Mouse (Mus musculus) forebrain, embryonic 13.5 days (tissue): ENCODE measurements at regions not wholly inside any gene's neighbourhood (a gene's known extent, or its start where the extent isn't known, plus 50 kb on each side); places are given as distances from the start of the nearest gene placed in this dataset.
A peak's percentile ranks its signal among the peaks of the same experiment; 100 is the strongest.
"Not testable (repeated sequence)": the region's sequence is repeated elsewhere in the genome, so short reads cannot be mapped to it uniquely, and the experiment has no call there.

ENCODE experiments used
- ATAC-seq: fragments of 200-750 bp; cut with Nextera tagmentation; 2 replicates; pipeline ENCODE4 v1.8.0; 2017
- H3K27ac ChIP-seq: fragments of 300-500 bp; sonication (generic); 2 replicates; pipeline ENCODE4 v1.5.1; 2015; ENCODE audit warnings: inconsistent platforms, mild to moderate bottlenecking, moderate library complexity
- H3K27me3 ChIP-seq: fragments of 300-500 bp; sonication (generic); 2 replicates; pipeline ENCODE4 v1.6.1; 2015; ENCODE audit warnings: mild to moderate bottlenecking, inconsistent platforms
- H3K36me3 ChIP-seq: fragments of 300-500 bp; sonication (generic); 2 replicates; pipeline ENCODE4 v1.6.1; 2015; ENCODE audit warnings: mild to moderate bottlenecking, inconsistent platforms; ENCODE audit not compliant: poor library complexity, severe bottlenecking
- H3K4me1 ChIP-seq: fragments of 300-500 bp; sonication (generic); 2 replicates; pipeline ENCODE4 v1.6.1; 2015; ENCODE audit warnings: inconsistent platforms
- H3K4me2 ChIP-seq: fragments of 300-500 bp; sonication (generic); 2 replicates; pipeline ENCODE4 v1.6.1; 2015; ENCODE audit warnings: inconsistent platforms, mild to moderate bottlenecking, moderate library complexity
- H3K4me3 ChIP-seq: fragments of 300-500 bp; sonication (generic); 2 replicates; pipeline ENCODE4 v1.5.1; 2015; ENCODE audit warnings: mild to moderate bottlenecking, inconsistent platforms
- H3K9ac ChIP-seq: fragments of 300-500 bp; sonication (generic); 2 replicates; pipeline ENCODE4 v1.6.1; 2015; ENCODE audit warnings: mild to moderate bottlenecking, inconsistent platforms
- H3K9me3 ChIP-seq: fragments of 300-500 bp; sonication (generic); replicated peaks from 2 replicates; pipeline ENCODE4 v1.6.1; 2016; ENCODE audit warnings: inconsistent platforms
- WGBS: fragments of 180-500 bp; shearing (Covaris S2); methylation state at CpG from one replicate; pipeline ENCODE4 v1.1.7; 2015; 5-methylcytosine and 5-hydroxymethylcytosine counted together

- ATAC-seq = no peak
- Histone ChIP-seq H3K27ac (no peak overlapping the region), H3K4me3 (no peak overlapping the region), H3K27me3 (no peaks in the 10 kb centered on the region), H3K4me2 (no peak overlapping the region), H3K36me3 (no peaks in the 10 kb centered on the region), H3K4me1 (0 out of 2 replicates have a peak, but pooled peaks cover 3% of the 10 kb centered on the region), H3K9me3 (no peaks in the 10 kb centered on the region), H3K9ac (no peak overlapping the region)
- WGBS = 87% methylated on average over 9 of the region's 9 CpGs
Observed at GRCm38 (mm10) chr1:35904001-35904547, 164.1 kb upstream of the Hs6st1 start.

- Histone ChIP-seq H3K4me3 (no peak overlapping the region), H3K4me2 (no peak overlapping the region), H3K27ac (no peak overlapping the region), H3K36me3 (no peaks in the 10 kb centered on the region), H3K27me3 (no peaks in the 10 kb centered on the region), H3K4me1 (no peaks in the 10 kb centered on the region), H3K9me3 (no peaks in the 10 kb centered on the region), H3K9ac (no peak overlapping the region)
- no peak for ATAC-seq
- 84% methylated on average over 4 of the region's 4 CpGs for WGBS
Observed at GRCm38 (mm10) chr1:35913551-35913950, 154.6 kb upstream of the Hs6st1 start.

- not testable (repeated sequence) for H3K27ac ChIP-seq, H3K9ac ChIP-seq, H3K9me3 ChIP-seq, H3K27me3 ChIP-seq, H3K4me2 ChIP-seq, H3K4me3 ChIP-seq, H3K4me1 ChIP-seq, ATAC-seq, H3K36me3 ChIP-seq
- 91% methylated on average over 8 of the region's 8 CpGs for WGBS
Observed at GRCm38 (mm10) chr1:35914175-35914574, 154.0 kb upstream of the Hs6st1 start.

GRCm38 (mm10) chr1:35915526-35915925, 152.7 kb upstream of the Hs6st1 start:
- Histone ChIP-seq H3K4me2 (no peak overlapping the region), H3K4me3 (no peak overlapping the region), H3K9me3 (no peaks in the 10 kb centered on the region), H3K4me1 (0 out of 2 replicates have a peak, but pooled peaks cover 4% of the 10 kb centered on the region), H3K27ac (no peak overlapping the region), H3K9ac (no peak overlapping the region), H3K36me3 (no peaks in the 10 kb centered on the region), H3K27me3 (no peaks in the 10 kb centered on the region)
- 90% methylated on average over 6 of the region's 6 CpGs for WGBS
- no peak for ATAC-seq

GRCm38 (mm10) chr1:35919840-35920734, 148.1 kb upstream of the Hs6st1 start:
- 59% methylated on average over 12 of the region's 12 CpGs for WGBS
- Histone ChIP-seq H3K36me3 (no peaks in the 10 kb centered on the region), H3K27me3 (no peaks in the 10 kb centered on the region), H3K4me1 (0 out of 2 replicates have a peak, but pooled peaks cover 4% of the 10 kb centered on the region), H3K27ac (no peak overlapping the region), H3K9me3 (no peaks in the 10 kb centered on the region), H3K4me3 (no peak overlapping the region), H3K4me2 (no peak overlapping the region), H3K9ac (no peak overlapping the region)
- peak; percentile 24; the same call in 1 of the 2 replicates for ATAC-seq

- no peak overlapping the region for H3K27ac ChIP-seq
- 0 out of 2 replicates have a peak, but pooled peaks cover 4% of the 10 kb centered on the region for H3K4me1 ChIP-seq
- no peak for ATAC-seq
- no peak overlapping the region for H3K4me3 ChIP-seq
- no peaks in the 10 kb centered on the region for H3K27me3 ChIP-seq
- no peak overlapping the region for H3K4me2 ChIP-seq
- H3K9me3 ChIP-seq = no peaks in the 10 kb centered on the region
- no peaks in the 10 kb centered on the region for H3K36me3 ChIP-seq
- H3K9ac ChIP-seq = no peak overlapping the region
- WGBS = 95% methylated on average over 4 of the region's 4 CpGs
Observed at GRCm38 (mm10) chr1:35924796-35925195, 143.4 kb upstream of the Hs6st1 start.

- Histone ChIP-seq H3K27me3 (no peaks in the 10 kb centered on the region), H3K4me1 (0 out of 2 replicates have a peak, but pooled peaks cover 1% of the 10 kb centered on the region), H3K4me2 (no peak overlapping the region), H3K9ac (no peak overlapping the region), H3K27ac (no peak overlapping the region), H3K4me3 (no peak overlapping the region), H3K9me3 (no peaks in the 10 kb centered on the region), H3K36me3 (no peaks in the 10 kb centered on the region)
- 94% methylated on average over 4 of the region's 4 CpGs for WGBS
- no peak for ATAC-seq
Observed at GRCm38 (mm10) chr1:35925301-35925700, 142.9 kb upstream of the Hs6st1 start.

- H3K4me2 ChIP-seq = no peak overlapping the region
- WGBS = 78% methylated on average over 5 of the region's 5 CpGs
Observed at GRCm38 (mm10) chr1:35926191-35927048, 141.8 kb upstream of the Hs6st1 start.

GRCm38 (mm10) chr1:35927049-35927415, 141.2 kb upstream of the Hs6st1 start:
- Histone ChIP-seq H3K36me3 (no peaks in the 10 kb centered on the region), H3K9me3 (no peaks in the 10 kb centered on the region), H3K27ac (no peak overlapping the region), H3K27me3 (no peaks in the 10 kb centered on the region), H3K9ac (no peak overlapping the region), H3K4me1 (no peaks in the 10 kb centered on the region), H3K4me3 (no peak overlapping the region), H3K4me2 (no peak overlapping the region)
- no peak for ATAC-seq
- WGBS = 76% methylated on average over 3 of the region's 3 CpGs

More at GRCm38 (mm10) chr1:35926191-35927048, 141.8 kb upstream of the Hs6st1 start:
- ATAC-seq = no peak
- no peak overlapping the region for H3K27ac ChIP-seq
- no peaks in the 10 kb centered on the region for H3K4me1 ChIP-seq
- no peaks in the 10 kb centered on the region for H3K27me3 ChIP-seq
- no peaks in the 10 kb centered on the region for H3K9me3 ChIP-seq
- H3K4me3 ChIP-seq = no peak overlapping the region
- no peak overlapping the region for H3K9ac ChIP-seq
- H3K36me3 ChIP-seq = no peaks in the 10 kb centered on the region

- Histone ChIP-seq H3K4me2 (no peak overlapping the region), H3K36me3 (no peaks in the 10 kb centered on the region), H3K4me1 (no peaks in the 10 kb centered on the region), H3K4me3 (no peak overlapping the region), H3K9ac (no peak overlapping the region), H3K9me3 (no peaks in the 10 kb centered on the region), H3K27me3 (no peaks in the 10 kb centered on the region), H3K27ac (no peak overlapping the region)
- WGBS = 90% methylated on average over 3 of the region's 3 CpGs
- ATAC-seq = no peak
Observed at GRCm38 (mm10) chr1:35930351-35930750, 137.8 kb upstream of the Hs6st1 start.

- 91% methylated on average over 7 of the region's 7 CpGs for WGBS
- Histone ChIP-seq H3K4me3 (no peak overlapping the region), H3K27me3 (no peaks in the 10 kb centered on the region), H3K9me3 (no peaks in the 10 kb centered on the region), H3K9ac (no peak overlapping the region), H3K36me3 (no peaks in the 10 kb centered on the region), H3K4me1 (no peaks in the 10 kb centered on the region), H3K4me2 (no peak overlapping the region), H3K27ac (no peak overlapping the region)
- no peak for ATAC-seq
Observed at GRCm38 (mm10) chr1:35931056-35931455, 137.1 kb upstream of the Hs6st1 start.

- 0 out of 2 replicates have a peak, but pooled peaks cover 4% of the 10 kb centered on the region for H3K4me1 ChIP-seq
- no peak overlapping the region for H3K27ac ChIP-seq
- no peak overlapping the region for H3K9ac ChIP-seq
- no peaks in the 10 kb centered on the region for H3K36me3 ChIP-seq
- no peak overlapping the region for H3K4me3 ChIP-seq
- 90% methylated on average over 7 of the region's 7 CpGs for WGBS
- H3K27me3 ChIP-seq = no peaks in the 10 kb centered on the region
- ATAC-seq = no peak
- H3K9me3 ChIP-seq = no peaks in the 10 kb centered on the region
- H3K4me2 ChIP-seq = no peak overlapping the region
Observed at GRCm38 (mm10) chr1:35933511-35933910, 134.7 kb upstream of the Hs6st1 start.
